Mouse (Mus musculus): Measurements from ENCODE around the gene Ugt2a2. TPM values are rescaled to one million over a fixed set of nuclear protein-coding genes. Genes with fewer than 3 reads are reported as not detected.
"Not testable (repeated sequence)": the region's sequence is repeated elsewhere in the genome, so short reads cannot be mapped to it uniquely, and the experiment has no call there.

The Ugt2a2 gene
- polyA plus RNA-seq (2014; fragmentation: Nextera tagmentation; extraction: Ambion mirVana), result not detected in 2 replicates

- no peaks in the 10 kb centered on the region for H3K9me3 ChIP-seq (ENCODE audit: control insufficient read depth, low read length)
- no peaks in the 10 kb centered on the region for H3K27me3 ChIP-seq (ENCODE audit: control insufficient read depth, insufficient read depth, low read length)
- H3K4me3 ChIP-seq (ENCODE audit: low read depth, low read length), result no peak within 1 kb of the TSS
- WGBS, result 85% methylated on average over 5 of the region's 5 CpGs
- DNase-seq (ENCODE audit: low spot score, missing footprints), result no peak
- no peak for ATAC-seq (ENCODE audit: low FRiP score)
- H3K9ac ChIP-seq (ENCODE audit: low read length), result no peak within 1 kb of the TSS
- no peaks in the 10 kb centered on the region for H3K36me3 ChIP-seq (ENCODE audit: control insufficient read depth, insufficient read depth, low read length)
- H3K4me1 ChIP-seq (ENCODE audit: control insufficient read depth, insufficient read depth, low read length), result no peaks in the 10 kb centered on the region
- no peak within 1 kb of the TSS for H3K4me2 ChIP-seq
- H3K27ac ChIP-seq (ENCODE audit: low read depth, low read length), result no peak within 1 kb of the TSS
Observed at GRCm38 (mm10) chr5:87482160-87482559, at the start of gene Ugt2a2. Gene Ugt2a2 (minus strand): TSS chr5:87482260.

DNA sequence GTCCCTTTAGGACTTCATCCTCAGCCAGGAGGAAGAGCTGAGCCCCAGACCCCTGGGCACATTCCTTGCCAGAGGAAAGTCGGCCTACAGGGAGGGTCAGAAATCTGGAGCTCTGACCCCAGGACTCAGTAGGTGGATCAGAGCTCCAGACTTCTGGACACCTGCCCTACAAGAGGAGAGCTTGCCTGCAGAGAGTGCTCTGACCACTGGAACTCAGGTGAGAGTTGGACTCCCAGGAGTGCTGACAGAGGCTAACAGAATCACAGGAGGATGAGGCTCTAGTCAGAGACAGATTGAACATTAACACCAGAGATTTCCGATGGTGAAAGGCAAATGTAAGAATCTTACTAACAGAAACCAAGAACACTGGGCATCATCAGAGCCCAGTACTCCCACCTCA lies 41.5 kb upstream of the Ugt2a2 start:
- 91% methylated on average over 2 of the region's 2 CpGs for WGBS
- H3K4me1 ChIP-seq (ENCODE audit: control insufficient read depth, insufficient read depth, low read length); H3K27ac ChIP-seq (ENCODE audit: low read depth, low read length); H3K9me3 ChIP-seq (ENCODE audit: control insufficient read depth, low read length); ATAC-seq (ENCODE audit: low FRiP score); DNase-seq (ENCODE audit: low spot score, missing footprints); H3K4me2 ChIP-seq; H3K9ac ChIP-seq (ENCODE audit: low read length); H3K36me3 ChIP-seq (ENCODE audit: control insufficient read depth, insufficient read depth, low read length); H3K4me3 ChIP-seq (ENCODE audit: low read depth, low read length); H3K27me3 ChIP-seq (ENCODE audit: control insufficient read depth, insufficient read depth, low read length): not testable (repeated sequence)

- DNase-seq (ENCODE audit: low spot score, missing footprints), result no peak
- no peaks in the 10 kb centered on the region for H3K9me3 ChIP-seq (ENCODE audit: control insufficient read depth, low read length)
- no peak overlapping the region for H3K9ac ChIP-seq (ENCODE audit: low read length)
- ATAC-seq (ENCODE audit: low FRiP score), result no peak
- no peaks in the 10 kb centered on the region for H3K4me1 ChIP-seq (ENCODE audit: control insufficient read depth, insufficient read depth, low read length)
- no peak overlapping the region for H3K27ac ChIP-seq (ENCODE audit: low read depth, low read length)
- no peak overlapping the region for H3K4me3 ChIP-seq (ENCODE audit: low read depth, low read length)
- no peak overlapping the region for H3K4me2 ChIP-seq
- H3K36me3 ChIP-seq (ENCODE audit: control insufficient read depth, insufficient read depth, low read length), result no peaks in the 10 kb centered on the region
- no peaks in the 10 kb centered on the region for H3K27me3 ChIP-seq (ENCODE audit: control insufficient read depth, insufficient read depth, low read length)
- 51% methylated on average over 4 of the region's 4 CpGs for WGBS
Observed at GRCm38 (mm10) chr5:87505776-87506458, 23.9 kb upstream of the Ugt2a2 start.

- WGBS, result 77% methylated on average over 1 of the region's 1 CpGs
- no peak overlapping the region for H3K4me2 ChIP-seq
- no peak overlapping the region for H3K27ac ChIP-seq (ENCODE audit: low read depth, low read length)
- ATAC-seq (ENCODE audit: low FRiP score) (no peak), DNase-seq (ENCODE audit: low spot score, missing footprints) (no peak)
- no peak overlapping the region for H3K4me3 ChIP-seq (ENCODE audit: low read depth, low read length)
- no peak overlapping the region for H3K9ac ChIP-seq (ENCODE audit: low read length)
- no peaks in the 10 kb centered on the region for H3K27me3 ChIP-seq (ENCODE audit: control insufficient read depth, insufficient read depth, low read length)
- no peaks in the 10 kb centered on the region for H3K9me3 ChIP-seq (ENCODE audit: control insufficient read depth, low read length)
- H3K36me3 ChIP-seq (ENCODE audit: control insufficient read depth, insufficient read depth, low read length), result no peaks in the 10 kb centered on the region
- no peaks in the 10 kb centered on the region for H3K4me1 ChIP-seq (ENCODE audit: control insufficient read depth, insufficient read depth, low read length)
Observed at GRCm38 (mm10) chr5:87502687-87503086, 20.6 kb upstream of the Ugt2a2 start.

DNA sequence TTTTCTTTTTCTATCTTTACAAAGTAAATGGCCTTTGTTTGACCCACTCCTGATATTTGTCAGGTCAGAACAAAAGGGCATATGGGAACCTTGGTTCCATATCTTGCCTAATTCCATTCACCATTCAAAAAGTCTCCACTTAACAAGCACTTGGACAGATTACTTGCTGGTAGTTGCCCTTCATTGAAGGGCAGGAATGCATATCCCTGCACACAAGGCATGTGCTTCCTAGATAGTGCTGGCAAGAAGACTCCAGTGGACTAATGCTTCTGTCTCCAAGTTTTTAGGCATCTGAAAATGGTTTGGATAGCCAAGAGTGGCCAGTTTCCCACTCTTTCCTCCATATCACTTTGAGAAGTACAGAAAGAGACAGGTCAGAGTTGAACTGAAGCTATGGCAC lies 17.3 kb upstream of the Ugt2a2 start:
- Histone ChIP-seq H3K27ac (ENCODE audit: low read depth, low read length) (no peak overlapping the region), H3K9me3 (ENCODE audit: control insufficient read depth, low read length) (no peaks in the 10 kb centered on the region), H3K4me2 (no peak overlapping the region), H3K36me3 (ENCODE audit: control insufficient read depth, insufficient read depth, low read length) (no peaks in the 10 kb centered on the region), H3K27me3 (ENCODE audit: control insufficient read depth, insufficient read depth, low read length) (no peaks in the 10 kb centered on the region), H3K4me1 (ENCODE audit: control insufficient read depth, insufficient read depth, low read length) (no peaks in the 10 kb centered on the region), H3K9ac (ENCODE audit: low read length) (no peak overlapping the region), H3K4me3 (ENCODE audit: low read depth, low read length) (no peak overlapping the region)
- no peak for DNase-seq (ENCODE audit: low spot score, missing footprints)
- no peak for ATAC-seq (ENCODE audit: low FRiP score)

DNA sequence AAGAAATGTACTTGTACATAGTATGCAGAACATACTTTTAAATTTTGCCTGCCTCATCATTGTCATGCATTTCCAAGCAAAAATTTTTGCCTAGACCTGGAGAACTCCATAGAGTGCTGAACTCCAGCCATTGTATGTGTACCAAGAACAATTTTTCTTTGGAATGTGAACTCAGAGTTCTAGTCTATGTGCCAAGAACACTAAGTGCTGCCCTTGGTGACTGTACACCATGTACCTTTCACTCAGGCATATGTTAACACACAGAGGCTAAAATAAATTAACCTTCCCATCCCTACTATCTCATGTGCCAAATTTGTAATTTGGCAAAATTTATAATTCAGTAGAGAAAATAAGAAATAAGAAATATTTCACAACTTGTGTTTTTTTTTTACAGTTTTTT lies 16.9 kb upstream of the Ugt2a2 start:
- no peak overlapping the region for H3K27ac ChIP-seq (ENCODE audit: low read depth, low read length)
- H3K36me3 ChIP-seq (ENCODE audit: control insufficient read depth, insufficient read depth, low read length), result no peaks in the 10 kb centered on the region
- no peaks in the 10 kb centered on the region for H3K27me3 ChIP-seq (ENCODE audit: control insufficient read depth, insufficient read depth, low read length)
- H3K9ac ChIP-seq (ENCODE audit: low read length), result no peak overlapping the region
- no peak for ATAC-seq (ENCODE audit: low FRiP score)
- no peak for DNase-seq (ENCODE audit: low spot score, missing footprints)
- no peaks in the 10 kb centered on the region for H3K4me1 ChIP-seq (ENCODE audit: control insufficient read depth, insufficient read depth, low read length)
- H3K4me3 ChIP-seq (ENCODE audit: low read depth, low read length), result no peak overlapping the region
- no peak overlapping the region for H3K4me2 ChIP-seq
- H3K9me3 ChIP-seq (ENCODE audit: control insufficient read depth, low read length), result no peaks in the 10 kb centered on the region

GRCm38 (mm10) chr5:87490771-87491170 lies 8.7 kb upstream of the Ugt2a2 start, which contains the start of gene Ugt2a1:
Gene Ugt2a1 (minus strand): TSS chr5:87490871.
- Histone ChIP-seq H3K9ac (ENCODE audit: low read length) (no peak within 1 kb of the TSS), H3K27ac (ENCODE audit: low read depth, low read length) (no peak within 1 kb of the TSS), H3K4me2 (no peak within 1 kb of the TSS), H3K4me3 (ENCODE audit: low read depth, low read length) (no peak within 1 kb of the TSS), H3K4me1 (ENCODE audit: control insufficient read depth, insufficient read depth, low read length) (no peaks in the 10 kb centered on the region), H3K36me3 (ENCODE audit: control insufficient read depth, insufficient read depth, low read length) (no peaks in the 10 kb centered on the region), H3K27me3 (ENCODE audit: control insufficient read depth, insufficient read depth, low read length) (no peaks in the 10 kb centered on the region), H3K9me3 (ENCODE audit: control insufficient read depth, low read length) (no peaks in the 10 kb centered on the region)
- no peak for ATAC-seq (ENCODE audit: low FRiP score)
- WGBS, result 96% methylated on average over 1 of the region's 1 CpGs
- no peak for DNase-seq (ENCODE audit: low spot score, missing footprints)

DNA sequence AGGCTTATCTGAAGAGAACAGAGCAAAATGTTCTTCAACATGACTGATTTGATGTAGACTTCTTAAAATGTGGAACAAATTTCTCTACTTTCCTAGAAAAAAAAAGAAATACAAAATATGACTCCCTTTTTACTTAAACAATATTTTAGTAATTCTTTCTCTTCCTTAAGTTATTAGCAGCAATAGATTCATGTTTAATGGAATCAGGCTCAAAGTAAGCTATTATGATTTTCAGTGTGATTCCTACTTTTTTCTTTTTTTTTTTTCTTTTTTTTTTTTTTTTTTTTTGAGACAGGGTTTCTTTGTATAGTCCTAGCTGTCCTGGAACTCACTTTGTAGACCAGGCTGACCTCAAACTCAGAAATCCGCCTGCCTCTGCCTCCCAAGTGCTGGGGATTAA lies 4.6 kb upstream of the Ugt2a2 start, which contains the start of gene Gm43638:
Gene Gm43638, minus strand, starts transcription at position 101 of the 400 bp plus-strand sequence.
- not testable (repeated sequence) for H3K9me3 ChIP-seq (ENCODE audit: control insufficient read depth, low read length); H3K4me1 ChIP-seq (ENCODE audit: control insufficient read depth, insufficient read depth, low read length); H3K4me3 ChIP-seq (ENCODE audit: low read depth, low read length); H3K27ac ChIP-seq (ENCODE audit: low read depth, low read length); H3K36me3 ChIP-seq (ENCODE audit: control insufficient read depth, insufficient read depth, low read length); H3K9ac ChIP-seq (ENCODE audit: low read length); DNase-seq (ENCODE audit: low spot score, missing footprints); H3K27me3 ChIP-seq (ENCODE audit: control insufficient read depth, insufficient read depth, low read length); H3K4me2 ChIP-seq; ATAC-seq (ENCODE audit: low FRiP score)
- WGBS, result 76% methylated on average over 1 of the region's 1 CpGs

DNA sequence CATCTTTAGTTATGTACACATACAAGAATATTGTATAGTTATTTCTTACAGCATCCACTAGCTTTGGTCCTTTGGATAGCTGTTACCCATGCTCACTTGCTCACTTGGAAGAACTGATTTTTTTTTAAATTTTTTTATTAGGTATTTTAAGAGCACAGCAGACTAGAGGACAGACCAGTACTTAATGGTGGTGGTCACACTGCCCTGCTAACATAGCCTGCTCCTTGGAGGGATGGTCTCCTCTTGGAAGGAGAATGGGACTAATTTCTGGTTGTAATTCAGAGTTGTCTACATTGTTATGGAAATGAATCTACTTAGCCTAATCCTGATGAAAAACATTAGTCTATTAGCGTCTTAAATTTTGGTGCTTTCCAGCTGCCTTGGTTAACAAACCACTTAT lies 23.2 kb downstream of the Ugt2a2 start:
- ATAC-seq (ENCODE audit: low FRiP score) (0 out of 2 replicates have a peak, but pooled peaks have one; percentile 40), DNase-seq (ENCODE audit: low spot score, missing footprints) (no peak)
- no peaks in the 10 kb centered on the region for H3K27me3 ChIP-seq (ENCODE audit: control insufficient read depth, insufficient read depth, low read length)
- no peak overlapping the region for H3K27ac ChIP-seq (ENCODE audit: low read depth, low read length)
- H3K36me3 ChIP-seq (ENCODE audit: control insufficient read depth, insufficient read depth, low read length), result no peaks in the 10 kb centered on the region
- H3K9me3 ChIP-seq (ENCODE audit: control insufficient read depth, low read length), result no peaks in the 10 kb centered on the region
- no peaks in the 10 kb centered on the region for H3K4me1 ChIP-seq (ENCODE audit: control insufficient read depth, insufficient read depth, low read length)
- WGBS, result 15% methylated on average over 1 of the region's 1 CpGs
- no peak overlapping the region for H3K4me2 ChIP-seq
- H3K4me3 ChIP-seq (ENCODE audit: low read depth, low read length), result no peak overlapping the region
- no peak overlapping the region for H3K9ac ChIP-seq (ENCODE audit: low read length)
